Mouse (Mus musculus) ES-E14 (cell line): ENCODE measurements around the gene Akirin1.

ENCODE experiments used
- CHD2 ChIP-seq: IDR thresholded peaks from 2 replicates; pipeline ENCODE4 v1.6.1; 2014; ENCODE audit warnings: mild to moderate bottlenecking, low read depth, low read length, inconsistent platforms
- ZNF384 ChIP-seq: IDR thresholded peaks from 2 replicates; pipeline ENCODE4 v1.6.1; 2012; ENCODE audit warnings: low read depth, low read length, inconsistent platforms

DNA sequence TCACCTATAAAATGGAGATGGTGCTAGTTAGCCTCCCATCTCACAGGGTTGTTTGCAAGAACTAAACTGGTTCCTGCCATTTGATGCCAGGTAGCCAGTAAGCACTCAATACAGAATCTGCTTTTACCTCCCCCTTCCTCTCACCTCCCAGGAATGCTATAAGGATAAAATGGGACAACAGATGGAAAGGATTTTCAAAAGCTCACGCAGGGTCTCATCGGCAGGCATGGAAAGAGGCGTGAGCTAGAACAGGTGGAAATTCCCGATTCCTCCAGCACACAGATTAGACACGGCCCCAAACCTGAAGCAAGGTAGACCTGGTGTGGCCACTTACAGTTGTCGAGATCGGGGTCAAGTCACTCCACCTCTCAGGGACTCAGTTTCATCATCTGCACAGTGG is 65.1 kb downstream of the Akirin1 start:
- no peak for TF ChIP-seq CHD2
- no peak for TF ChIP-seq ZNF384
